Mouse (Mus musculus) thymus, adult 2 months (tissue): ENCODE measurements around the gene Zdhhc9. TPM values are rescaled to one million over a fixed set of nuclear protein-coding genes. Genes with fewer than 3 reads are reported as not detected.

ENCODE experiments used
- DNase-seq: peaks from one replicate; pipeline ENCODE4 v3.0.0; 2021
- H3K27ac ChIP-seq: fragments of 200-500 bp; 2 replicates; pipeline ENCODE4 v1.5.1; 2012; ENCODE audit warnings: low read length, control low read depth; ENCODE audit not compliant: control insufficient read depth, insufficient read depth
- H3K27me3 ChIP-seq: fragments of 200-500 bp; 2 replicates; pipeline ENCODE4 v1.6.1; 2012; ENCODE audit warnings: mild to moderate bottlenecking, low read length, moderate library complexity, mixed read lengths; ENCODE audit not compliant: control insufficient read depth, insufficient read depth
- H3K36me3 ChIP-seq: fragments of 200-500 bp; 2 replicates; pipeline ENCODE4 v1.6.1; 2012; ENCODE audit warnings: mild to moderate bottlenecking, low read length, moderate library complexity; ENCODE audit not compliant: control insufficient read depth, insufficient read depth
- H3K4me1 ChIP-seq: fragments of 200-500 bp; replicated peaks from 2 replicates; pipeline ENCODE4 v1.6.1; 2012; ENCODE audit warnings: low read length; ENCODE audit not compliant: control insufficient read depth, insufficient read depth
- H3K4me3 ChIP-seq: fragments of 200-500 bp; 2 replicates; pipeline ENCODE4 v1.5.1; 2012; ENCODE audit warnings: mild to moderate bottlenecking, low read length, control low read depth, moderate library complexity; ENCODE audit not compliant: control insufficient read depth, insufficient read depth
- CTCF ChIP-seq: fragments of 200-500 bp; IDR thresholded peaks from 2 replicates; pipeline ENCODE4 v1.5.1; 2012; ENCODE audit warnings: mild to moderate bottlenecking, control low read depth, low read length, moderate library complexity, borderline replicate concordance; ENCODE audit not compliant: control insufficient read depth, poor library complexity, insufficient read depth; ENCODE audit errors: extremely low read depth
- POLR2A ChIP-seq: fragments of 200-500 bp; IDR thresholded peaks from 2 replicates; pipeline ENCODE4 v1.6.1; 2012; ENCODE audit warnings: mild to moderate bottlenecking, low read length, control low read depth, moderate library complexity; ENCODE audit not compliant: control insufficient read depth, poor library complexity, insufficient read depth; ENCODE audit errors: extremely low read depth
- WGBS: fragments of 180-500 bp; shearing (Covaris S2); methylation state at CpG from one replicate; pipeline ENCODE4 v1.1.7; 2018; 5-methylcytosine and 5-hydroxymethylcytosine counted together
- polyA plus RNA-seq: library from polyadenylated mRNA; depleted of rRNA; stranded (reverse); fragments of >200 nt; gene quantifications from 2 replicates; pipeline ENCODE4 v1.2.3, GENCODE M21; 2012

Gene Zdhhc9
- polyA plus RNA-seq, 1 experiment, result 25.7 TPM

DNA sequence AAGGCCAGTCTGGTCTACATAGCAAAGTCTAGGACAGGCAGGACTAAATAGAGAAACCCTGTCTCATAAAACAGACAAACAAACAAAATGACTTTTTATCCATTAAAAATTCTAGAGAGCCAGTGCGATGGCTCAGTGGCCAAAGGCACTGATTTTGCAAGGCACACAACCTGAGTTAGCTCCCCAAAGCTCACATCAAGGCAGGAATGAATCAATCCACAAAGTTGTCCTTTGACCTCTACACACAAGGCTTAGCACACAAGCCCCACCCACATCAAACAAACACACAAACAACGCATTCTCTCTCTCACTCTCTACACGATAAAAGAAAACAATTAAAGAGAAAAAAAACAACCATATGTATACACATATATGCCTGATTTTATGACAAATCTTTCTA, 24.0 kb downstream of the Zdhhc9 start:
- no peak overlapping the region for H3K4me3 ChIP-seq
- DNase-seq, result no peak
- no peaks in the 10 kb centered on the region for H3K4me1 ChIP-seq
- no peaks in the 10 kb centered on the region for H3K36me3 ChIP-seq
- WGBS, result 83% methylated on average over 3 of the region's 3 CpGs
- H3K27ac ChIP-seq, result no peak overlapping the region
- H3K27me3 ChIP-seq, result no peaks in the 10 kb centered on the region
- TF ChIP-seq POLR2A (no peak), CTCF (no peak)

DNA sequence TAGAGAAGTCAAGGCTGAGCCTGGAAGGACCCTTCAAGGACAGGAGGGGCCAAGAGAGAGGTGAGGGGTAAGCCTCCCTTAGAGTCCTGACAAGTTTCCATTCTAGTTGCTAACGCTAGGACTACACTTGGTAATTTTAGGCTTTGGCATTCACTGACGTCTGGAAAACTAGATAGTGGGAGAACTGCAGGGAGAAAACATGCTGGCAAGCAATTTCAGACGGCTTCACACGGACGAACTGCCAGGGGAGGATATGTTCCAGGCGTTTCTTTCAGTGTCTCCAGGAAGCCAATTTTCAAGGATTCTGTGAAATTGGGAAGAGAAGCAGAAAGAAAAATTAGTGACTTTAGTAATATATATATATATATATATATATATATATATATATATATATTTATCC, 26.8 kb downstream of the Zdhhc9 start:
- Histone ChIP-seq H3K36me3 (no peaks in the 10 kb centered on the region), H3K4me3 (no peak overlapping the region), H3K4me1 (no peaks in the 10 kb centered on the region), H3K27ac (no peak overlapping the region), H3K27me3 (no peaks in the 10 kb centered on the region)
- DNase-seq, result no peak
- TF ChIP-seq POLR2A (no peak), CTCF (no peak)
- 92% methylated on average over 6 of the region's 6 CpGs for WGBS

DNA sequence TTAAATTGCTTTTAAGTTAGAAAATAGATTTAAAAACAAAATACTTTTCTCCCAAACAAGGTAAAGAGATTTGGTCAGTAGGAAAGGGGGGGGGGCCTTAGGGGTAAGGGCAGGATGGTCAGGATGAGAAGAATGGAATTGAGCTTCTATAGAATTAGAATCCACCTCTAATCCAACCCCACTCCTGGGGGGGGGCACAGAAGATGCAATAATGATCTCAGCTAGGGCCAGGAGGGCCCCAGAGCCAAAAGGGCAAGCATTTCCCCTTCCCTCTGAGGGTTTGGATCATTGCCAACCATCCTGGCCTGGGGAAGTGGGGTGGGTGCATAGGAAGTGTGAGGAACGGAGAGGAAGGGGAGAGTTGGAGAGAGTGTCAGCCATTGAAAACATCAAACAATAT, 38.3 kb downstream of the Zdhhc9 start:
- WGBS, result 29% methylated on average over 1 of the region's 1 CpGs
- no peak for TF ChIP-seq POLR2A
- no peak for TF ChIP-seq CTCF
- H3K4me1 ChIP-seq, result no peaks in the 10 kb centered on the region
- no peak for DNase-seq
- H3K36me3 ChIP-seq, result 0 out of 2 replicates have a peak, but pooled peaks cover 6% of the 10 kb centered on the region
- no peaks in the 10 kb centered on the region for H3K27me3 ChIP-seq
- no peak overlapping the region for H3K27ac ChIP-seq
- H3K4me3 ChIP-seq, result no peak overlapping the region

DNA sequence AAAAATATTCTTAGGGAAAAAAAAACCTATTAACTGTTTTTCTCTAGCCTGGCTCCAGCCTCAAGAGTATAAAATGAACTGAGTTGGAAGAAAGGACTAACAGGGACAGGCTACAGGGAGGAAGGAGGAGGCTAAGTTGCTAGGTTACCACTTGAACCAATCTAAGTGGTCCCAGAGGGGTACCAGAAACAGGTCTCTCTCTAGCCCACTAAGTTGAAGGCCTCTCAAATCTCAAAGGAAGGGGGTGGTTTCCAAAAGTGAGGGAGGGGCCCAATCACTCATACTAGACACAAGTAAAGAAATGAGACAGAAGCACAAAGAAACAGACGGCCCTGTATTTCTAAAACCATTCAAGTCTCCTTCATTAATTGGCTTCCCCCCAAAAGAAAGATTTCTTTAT, 38.8 kb downstream of the Zdhhc9 start:
- TF ChIP-seq POLR2A (no peak), CTCF (no peak)
- Histone ChIP-seq H3K27me3 (no peaks in the 10 kb centered on the region), H3K4me3 (no peak overlapping the region), H3K36me3 (0 out of 2 replicates have a peak, but pooled peaks cover 6% of the 10 kb centered on the region), H3K4me1 (no peaks in the 10 kb centered on the region), H3K27ac (no peak overlapping the region)
- WGBS, result 94% methylated on average over 1 of the region's 1 CpGs
- no peak for DNase-seq

DNA sequence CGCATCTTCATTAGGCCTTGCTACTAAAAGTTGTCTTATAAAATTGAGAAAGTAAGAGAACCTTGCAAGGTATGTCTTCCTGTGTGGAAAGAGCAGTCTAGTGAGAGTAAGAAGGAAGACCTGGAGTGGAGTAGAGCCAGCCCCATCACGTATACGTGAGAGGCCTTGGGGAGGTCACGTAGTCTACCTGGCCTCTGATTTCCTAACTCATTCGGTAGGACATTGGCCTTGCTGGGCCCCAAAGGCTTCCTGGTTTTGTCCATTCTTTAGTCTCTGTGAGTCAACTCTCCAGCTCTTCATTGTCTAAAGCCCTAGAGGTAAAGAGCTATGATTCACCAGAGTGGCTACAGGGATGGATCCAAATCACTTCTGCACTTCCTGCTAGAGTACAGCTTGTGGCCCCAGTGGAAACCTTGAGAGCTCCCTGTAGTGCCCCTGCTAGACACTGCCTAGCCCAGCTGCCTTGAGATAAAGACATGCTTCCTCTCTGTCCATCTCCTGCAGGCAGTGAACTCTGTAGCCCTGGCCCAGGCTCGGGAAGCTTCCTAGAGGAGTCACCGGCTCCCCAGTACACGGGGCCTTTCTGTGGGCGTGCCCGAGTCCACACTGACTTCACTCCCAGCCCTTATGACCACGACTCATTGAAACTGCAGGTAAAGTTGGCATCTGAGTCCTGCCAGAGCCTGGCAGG, 50.3 kb downstream of the Zdhhc9 start:
- WGBS, result 98% methylated on average over 11 of the region's 11 CpGs

DNA sequence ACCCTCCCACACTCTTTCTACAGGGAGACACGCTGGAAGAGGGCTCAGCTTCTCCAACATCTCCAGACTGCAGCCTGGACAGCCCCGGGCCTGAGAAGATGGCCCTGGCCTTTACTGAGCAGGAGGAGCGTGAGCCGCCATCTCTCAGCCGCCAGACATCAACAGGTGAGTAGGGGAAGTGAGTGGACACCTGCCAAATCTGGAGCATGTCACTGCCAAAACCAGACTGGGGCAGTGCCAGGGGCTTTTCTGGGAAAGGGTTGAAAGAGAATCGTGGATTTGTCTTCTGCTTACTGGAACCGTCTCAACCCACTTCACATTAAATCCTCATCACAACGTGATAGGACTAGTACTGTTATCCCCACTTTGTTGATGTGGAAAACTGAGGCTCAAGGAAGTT, 51.3 kb downstream of the Zdhhc9 start:
- peaks cover 16% of the 10 kb centered on the region for H3K4me1 ChIP-seq
- H3K36me3 ChIP-seq, result peaks cover 96% of the 10 kb centered on the region
- no peak for DNase-seq
- TF ChIP-seq CTCF (no peak), POLR2A (no peak)
- no peaks in the 10 kb centered on the region for H3K27me3 ChIP-seq
- no peak overlapping the region for H3K4me3 ChIP-seq
- no peak overlapping the region for H3K27ac ChIP-seq
- 97% methylated on average over 8 of the region's 8 CpGs for WGBS

More for the DNA sequence above, 50.3 kb downstream of the Zdhhc9 start:
- Histone ChIP-seq H3K27ac (no peak overlapping the region), H3K4me1 (peaks cover 6% of the 10 kb centered on the region), H3K36me3 (peaks cover 88% of the 10 kb centered on the region), H3K4me3 (no peak overlapping the region), H3K27me3 (no peaks in the 10 kb centered on the region)
- no peak for TF ChIP-seq CTCF
- TF ChIP-seq POLR2A, result no peak
- no peak for DNase-seq

DNA sequence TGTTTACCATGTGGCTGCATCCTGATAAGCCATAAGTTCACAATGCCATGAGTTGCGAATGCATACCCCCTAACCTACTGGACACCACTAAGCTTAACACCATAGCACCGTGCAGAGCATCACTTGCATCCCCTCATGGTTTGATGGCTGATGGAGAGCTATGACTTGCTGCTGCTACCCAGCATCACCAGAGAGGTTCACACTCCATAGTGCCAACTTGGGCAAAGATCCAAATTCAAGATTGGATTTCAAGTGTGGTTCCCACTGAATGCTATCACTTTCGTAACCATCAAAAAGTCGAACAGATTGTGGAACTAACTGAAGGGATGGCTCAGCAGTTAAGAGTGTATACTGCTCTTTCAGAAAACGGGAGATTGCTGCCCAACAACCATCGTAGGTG, 53.2 kb downstream of the Zdhhc9 start:
- Histone ChIP-seq H3K27ac (no peak overlapping the region), H3K27me3 (no peaks in the 10 kb centered on the region), H3K36me3 (peaks cover 90% of the 10 kb centered on the region), H3K4me3 (no peak overlapping the region), H3K4me1 (peaks cover 21% of the 10 kb centered on the region)
- 93% methylated on average over 6 of the region's 6 CpGs for WGBS
- no peak for DNase-seq
- TF ChIP-seq CTCF (no peak), POLR2A (no peak)
